Mouse (Mus musculus): ENCODE data around the gene Batf3. TPM values are rescaled to one million over a fixed set of nuclear protein-coding genes. Genes with fewer than 3 reads are reported as not detected.
A peak's percentile ranks its signal among the peaks of the same experiment; 100 is the strongest.

Batf3 gene
- total and polyA plus RNA-seq, 2 experiments from 2014 or later: 1.3 to 1.8 TPM

- H3K4me3 ChIP-seq (ENCODE audit: low read depth, low read length): peak overlapping the region; percentile 49
- no peak for ATAC-seq
- no peaks in the 10 kb centered on the region for H3K9me3 ChIP-seq (ENCODE audit: low read length)
- WGBS: 54% methylated on average over 14 of the region's 14 CpGs
- 0 out of 2 replicates have a peak, but pooled peaks cover 3% of the 10 kb centered on the region for H3K27me3 ChIP-seq (ENCODE audit: insufficient read depth, low read length)
- TF ChIP-seq CTCF (IDR thresholded peaks at IDR 0.05; ENCODE audit: low read depth): no peak
- H3K36me3 ChIP-seq (ENCODE audit: insufficient read depth): no peaks in the 10 kb centered on the region
- peak overlapping the region; percentile 99 for H3K4me2 ChIP-seq (ENCODE audit: low read depth)
- no peak overlapping the region for H3K27ac ChIP-seq (ENCODE audit: low read depth, low read length)
- peak; percentile 16 for DNase-seq
- H3K9ac ChIP-seq: no peak overlapping the region
- H3K4me1 ChIP-seq (ENCODE audit: insufficient read depth): no peaks in the 10 kb centered on the region
Observed at GRCm38 (mm10) chr1:191096871-191097681, 571 bp upstream of the Batf3 start.

- Histone ChIP-seq H3K4me3 (ENCODE audit: low read depth, low read length) (no peak overlapping the region), H3K4me1 (ENCODE audit: insufficient read depth) (no peaks in the 10 kb centered on the region), H3K4me2 (ENCODE audit: low read depth) (no peak overlapping the region), H3K9ac (no peak overlapping the region), H3K36me3 (ENCODE audit: insufficient read depth) (no peaks in the 10 kb centered on the region), H3K9me3 (ENCODE audit: low read length) (no peaks in the 10 kb centered on the region), H3K27me3 (ENCODE audit: insufficient read depth, low read length) (0 out of 2 replicates have a peak, but pooled peaks cover 3% of the 10 kb centered on the region), H3K27ac (ENCODE audit: low read depth, low read length) (no peak overlapping the region)
- DNase-seq (no peak), ATAC-seq (no peak)
- TF ChIP-seq CTCF (IDR thresholded peaks at IDR 0.05; ENCODE audit: low read depth): no peak
- 46% methylated on average over 5 of the region's 5 CpGs for WGBS
Observed at GRCm38 (mm10) chr1:191099114-191099513, 1.5 kb downstream of the Batf3 start.

- Histone ChIP-seq H3K9me3 (ENCODE audit: low read length) (no peaks in the 10 kb centered on the region), H3K9ac (no peak overlapping the region), H3K27ac (ENCODE audit: low read depth, low read length) (no peak overlapping the region), H3K36me3 (ENCODE audit: insufficient read depth) (no peaks in the 10 kb centered on the region), H3K4me1 (ENCODE audit: insufficient read depth) (no peaks in the 10 kb centered on the region), H3K4me3 (ENCODE audit: low read depth, low read length) (no peak overlapping the region), H3K4me2 (ENCODE audit: low read depth) (no peak overlapping the region), H3K27me3 (ENCODE audit: insufficient read depth, low read length) (0 out of 2 replicates have a peak, but pooled peaks cover 3% of the 10 kb centered on the region)
- ATAC-seq (no peak), DNase-seq (no peak)
- 72% methylated on average over 5 of the region's 5 CpGs for WGBS
- TF ChIP-seq CTCF (IDR thresholded peaks at IDR 0.05; ENCODE audit: low read depth): no peak
Observed at GRCm38 (mm10) chr1:191099772-191100291, 2.2 kb downstream of the Batf3 start.

GRCm38 (mm10) chr1:191102730-191103370 is 5.2 kb downstream of the Batf3 start:
- DNase-seq: no peak
- H3K27ac ChIP-seq (ENCODE audit: low read depth, low read length): no peak overlapping the region
- no peak for ATAC-seq
- no peak overlapping the region for H3K9ac ChIP-seq
- no peaks in the 10 kb centered on the region for H3K4me1 ChIP-seq (ENCODE audit: insufficient read depth)
- no peak for TF ChIP-seq CTCF (IDR thresholded peaks at IDR 0.05; ENCODE audit: low read depth)
- whole genome bisulfite sequencing: 87% methylated on average over 15 of the region's 15 CpGs
- no peaks in the 10 kb centered on the region for H3K36me3 ChIP-seq (ENCODE audit: insufficient read depth)
- H3K9me3 ChIP-seq (ENCODE audit: low read length): no peaks in the 10 kb centered on the region
- 0 out of 2 replicates have a peak, but pooled peaks cover 3% of the 10 kb centered on the region for H3K27me3 ChIP-seq (ENCODE audit: insufficient read depth, low read length)
- no peak overlapping the region for H3K4me2 ChIP-seq (ENCODE audit: low read depth)
- no peak overlapping the region for H3K4me3 ChIP-seq (ENCODE audit: low read depth, low read length)

- no peak for TF ChIP-seq CTCF (IDR thresholded peaks at IDR 0.05; ENCODE audit: low read depth)
- Histone ChIP-seq H3K27me3 (ENCODE audit: insufficient read depth, low read length) (no peaks in the 10 kb centered on the region), H3K4me1 (ENCODE audit: insufficient read depth) (no peaks in the 10 kb centered on the region), H3K4me2 (ENCODE audit: low read depth) (no peak overlapping the region), H3K9me3 (ENCODE audit: low read length) (no peaks in the 10 kb centered on the region), H3K36me3 (ENCODE audit: insufficient read depth) (no peaks in the 10 kb centered on the region), H3K4me3 (ENCODE audit: low read depth, low read length) (no peak overlapping the region), H3K9ac (no peak overlapping the region), H3K27ac (ENCODE audit: low read depth, low read length) (no peak overlapping the region)
- DNase-seq: no peak
- WGBS: 84% methylated on average over 9 of the region's 9 CpGs
- no peak for ATAC-seq
Observed at GRCm38 (mm10) chr1:191105246-191105645, 7.6 kb downstream of the Batf3 start.

- Histone ChIP-seq H3K4me3 (ENCODE audit: low read depth, low read length) (no peak overlapping the region), H3K27ac (ENCODE audit: low read depth, low read length) (no peak overlapping the region), H3K27me3 (ENCODE audit: insufficient read depth, low read length) (no peaks in the 10 kb centered on the region), H3K4me2 (ENCODE audit: low read depth) (no peak overlapping the region), H3K9ac (no peak overlapping the region), H3K4me1 (ENCODE audit: insufficient read depth) (no peaks in the 10 kb centered on the region), H3K9me3 (ENCODE audit: low read length) (no peaks in the 10 kb centered on the region), H3K36me3 (ENCODE audit: insufficient read depth) (no peaks in the 10 kb centered on the region)
- WGBS: 70% methylated on average over 10 of the region's 10 CpGs
- DNase-seq: no peak
- ATAC-seq: no peak
- no peak for TF ChIP-seq CTCF (IDR thresholded peaks at IDR 0.05; ENCODE audit: low read depth)
Observed at GRCm38 (mm10) chr1:191107306-191107705, 9.7 kb downstream of the Batf3 start.

- Histone ChIP-seq H3K9ac (no peak overlapping the region), H3K4me2 (ENCODE audit: low read depth) (no peak overlapping the region), H3K4me1 (ENCODE audit: insufficient read depth) (no peaks in the 10 kb centered on the region), H3K4me3 (ENCODE audit: low read depth, low read length) (no peak overlapping the region), H3K27me3 (ENCODE audit: insufficient read depth, low read length) (no peaks in the 10 kb centered on the region), H3K9me3 (ENCODE audit: low read length) (no peaks in the 10 kb centered on the region), H3K27ac (ENCODE audit: low read depth, low read length) (no peak overlapping the region), H3K36me3 (ENCODE audit: insufficient read depth) (no peaks in the 10 kb centered on the region)
- DNase-seq (no peak), ATAC-seq (no peak)
- TF ChIP-seq CTCF (IDR thresholded peaks at IDR 0.05; ENCODE audit: low read depth): no peak
- 93% methylated on average over 9 of the region's 9 CpGs for WGBS
Observed at GRCm38 (mm10) chr1:191109907-191110306, 12.3 kb downstream of the Batf3 start.

All from forebrain, postnatal 0 days (tissue).